In genomic region chr6:42692154-42692516, GRCm38 (mm10) we compare ENCODE assay signal across 7 mouse cellular contexts. TPM values are rescaled to one million over a fixed set of nuclear protein-coding genes. Genes with fewer than 3 reads are reported as not detected.
A peak's percentile ranks its signal among the peaks of the same experiment; 100 is the strongest.
DNase-seq lines count a peak whose midpoint lies in the region; ATAC-seq lines count a peak whose summit lies in the region.

No protein-coding gene starts in this region.

- peak overlapping the region; percentile 78 for H3K4me3 ChIP-seq in embryonic facial prominence, embryonic 13.5 days
- H3K4me3 ChIP-seq in limb, embryonic 11.5 days (ENCODE audit: low read depth, low read length) = peak overlapping the region; percentile 70
- peak overlapping the region; percentile 71 for H3K4me3 ChIP-seq in midbrain, embryonic 11.5 days (ENCODE audit: low read depth, low read length)
- H3K4me3 ChIP-seq in stomach, embryonic 15.5 days (replicated peaks) = peak overlapping the region; percentile 76

- H3K9me3 ChIP-seq in embryonic facial prominence, embryonic 13.5 days = no peaks in the 10 kb centered on the region
- H3K9me3 ChIP-seq in limb, embryonic 11.5 days (ENCODE audit: control insufficient read depth, low read length) = no peaks in the 10 kb centered on the region
- H3K9me3 ChIP-seq in midbrain, embryonic 11.5 days (ENCODE audit: control insufficient read depth, low read length) = no peaks in the 10 kb centered on the region
- no peaks in the 10 kb centered on the region for H3K9me3 ChIP-seq in stomach, embryonic 15.5 days

- peaks cover 6% of the 10 kb centered on the region; the same call in 1 of the 2 replicates for H3K4me1 ChIP-seq in embryonic facial prominence, embryonic 13.5 days
- H3K4me1 ChIP-seq in limb, embryonic 11.5 days (ENCODE audit: control insufficient read depth, insufficient read depth, low read length) = no peaks in the 10 kb centered on the region; the same call in 1 of the 2 replicates
- H3K4me1 ChIP-seq in midbrain, embryonic 11.5 days (ENCODE audit: control insufficient read depth, insufficient read depth, low read length) = peaks cover 9% of the 10 kb centered on the region
- no peaks in the 10 kb centered on the region for H3K4me1 ChIP-seq in stomach, embryonic 15.5 days

- peaks cover 9% of the 10 kb centered on the region; the same call in 1 of the 2 replicates for H3K36me3 ChIP-seq in embryonic facial prominence, embryonic 13.5 days
- H3K36me3 ChIP-seq in limb, embryonic 11.5 days (ENCODE audit: control insufficient read depth, insufficient read depth, low read length) = no peaks in the 10 kb centered on the region
- H3K36me3 ChIP-seq in midbrain, embryonic 11.5 days (ENCODE audit: control insufficient read depth, insufficient read depth, low read length) = no peaks in the 10 kb centered on the region
- H3K36me3 ChIP-seq in stomach, embryonic 15.5 days = no peaks in the 10 kb centered on the region

- peak overlapping the region; percentile 93 for H3K27ac ChIP-seq in embryonic facial prominence, embryonic 13.5 days
- H3K27ac ChIP-seq in limb, embryonic 11.5 days (replicated peaks; ENCODE audit: low read depth, low read length) = peak overlapping the region; percentile 87
- H3K27ac ChIP-seq in midbrain, embryonic 11.5 days (ENCODE audit: low read depth, low read length) = peak overlapping the region; percentile 95
- peak overlapping the region; percentile 96 for H3K27ac ChIP-seq in stomach, embryonic 15.5 days

- peak overlapping the region; percentile 83 for H3K4me2 ChIP-seq in embryonic facial prominence, embryonic 13.5 days
- H3K4me2 ChIP-seq in limb, embryonic 11.5 days (ENCODE audit: low read depth, severe bottlenecking) = peak overlapping the region; percentile 78
- peak overlapping the region; percentile 73 for H3K4me2 ChIP-seq in midbrain, embryonic 11.5 days
- peak overlapping the region; percentile 85 for H3K4me2 ChIP-seq in stomach, embryonic 15.5 days

- peak; percentile 77 for ATAC-seq in embryonic facial prominence, embryonic 13.5 days (ENCODE audit: insufficient number of reproducible peaks, insufficient read depth, low FRiP score, low TSS enrichment, low read depth)
- ATAC-seq in limb, embryonic 11.5 days (ENCODE audit: insufficient number of reproducible peaks, low FRiP score, low TSS enrichment, low read depth) = peak; percentile 86
- ATAC-seq in midbrain, embryonic 11.5 days (ENCODE audit: low FRiP score) = peak; percentile 91
- ATAC-seq in stomach, embryonic 15.5 days (ENCODE audit: insufficient read depth, low FRiP score, low read depth) = peak; percentile 83

- no peaks in the 10 kb centered on the region for H3K27me3 ChIP-seq in embryonic facial prominence, embryonic 13.5 days
- H3K27me3 ChIP-seq in limb, embryonic 11.5 days (ENCODE audit: control insufficient read depth, insufficient read depth, low read length) = no peaks in the 10 kb centered on the region
- H3K27me3 ChIP-seq in midbrain, embryonic 11.5 days (ENCODE audit: control insufficient read depth, insufficient read depth, low read length) = no peaks in the 10 kb centered on the region
- H3K27me3 ChIP-seq in stomach, embryonic 15.5 days (replicated peaks) = no peaks in the 10 kb centered on the region

- peak overlapping the region; percentile 87 for H3K9ac ChIP-seq in embryonic facial prominence, embryonic 13.5 days
- H3K9ac ChIP-seq in limb, embryonic 11.5 days (ENCODE audit: low read length) = peak overlapping the region; percentile 84
- H3K9ac ChIP-seq in midbrain, embryonic 11.5 days (ENCODE audit: low read length) = peak overlapping the region; percentile 95
- H3K9ac ChIP-seq in stomach, embryonic 15.5 days = peak overlapping the region; percentile 55

- peak; percentile 94 for DNase-seq in brain, adult 2 months (ENCODE audit: low read depth, low spot score)
- DNase-seq in heart, adult 8-10 months (ENCODE audit: low spot score) = peak; percentile 78
- peak; percentile 78 to 79 for DNase-seq in kidney, adult 8-10 months
- DNase-seq in limb, embryonic 11.5 days (ENCODE audit: low spot score) = peak; percentile 83
- peak; percentile 97 for DNase-seq in midbrain, embryonic 11.5 days (ENCODE audit: low spot score, missing footprints)

- WGBS in embryonic facial prominence, embryonic 13.5 days = under 1% methylated on average over 10 of the region's 10 CpGs
- under 1% methylated on average over 9 of the region's 10 CpGs for WGBS in limb, embryonic 11.5 days
- 0% methylated on average over 9 of the region's 10 CpGs for WGBS in midbrain, embryonic 11.5 days
- WGBS in stomach, embryonic 15.5 days = 0% methylated on average over 10 of the region's 10 CpGs

RNA-seq across cellular contexts. Expression of gene Tcaf1, which starts 17.8 kb away (rescaled TPM):
- 75.6 and 81.9 TPM in 2 replicates for polyA plus RNA-seq in embryonic facial prominence, embryonic 13.5 days (2015; fragmentation: Nextera tagmentation; extraction: Ambion mirVana)
- total RNA-seq in heart, adult 8-10 months (2022) = 10 to 100 TPM in 1 of 4 experiments, 1 to 10 TPM in 3; 8.0 to 10.5 (median 9.3) TPM
- polyA plus RNA-seq in limb, embryonic 11.5 days (2014; fragmentation: Nextera tagmentation; extraction: Ambion mirVana) = 87.0 and 89.6 TPM in 2 replicates
- polyA plus RNA-seq in midbrain, embryonic 11.5 days (2014; fragmentation: Nextera tagmentation; extraction: Ambion mirVana) = 155 and 156 TPM in 2 replicates
- 65.7 and 68.9 TPM in 2 replicates for polyA plus RNA-seq in stomach, embryonic 15.5 days (2015; fragmentation: Nextera tagmentation; extraction: Ambion mirVana)

RNA-seq across cellular contexts. Expression of gene Olfr453, which starts 47.0 kb away (rescaled TPM):
- not detected in 2 replicates for polyA plus RNA-seq in embryonic facial prominence, embryonic 13.5 days (2015; fragmentation: Nextera tagmentation; extraction: Ambion mirVana)
- total RNA-seq in heart, adult 8-10 months (2022) = not detected
- not detected in 2 replicates for polyA plus RNA-seq in limb, embryonic 11.5 days (2014; fragmentation: Nextera tagmentation; extraction: Ambion mirVana)
- polyA plus RNA-seq in midbrain, embryonic 11.5 days (2014; fragmentation: Nextera tagmentation; extraction: Ambion mirVana) = not detected in 2 replicates
- polyA plus RNA-seq in stomach, embryonic 15.5 days (2015; fragmentation: Nextera tagmentation; extraction: Ambion mirVana) = not detected in 2 replicates

RNA-seq across cellular contexts. Expression of gene Tcaf2, which starts 47.1 kb away (rescaled TPM):
- polyA plus RNA-seq in embryonic facial prominence, embryonic 13.5 days (2015; fragmentation: Nextera tagmentation; extraction: Ambion mirVana) = 4.3 and 5.3 TPM in 2 replicates
- 1 to 10 TPM; 3.1 to 4.0 (median 3.4) TPM for total RNA-seq in heart, adult 8-10 months (2022)
- polyA plus RNA-seq in limb, embryonic 11.5 days (2014; fragmentation: Nextera tagmentation; extraction: Ambion mirVana) = 1.8 and 3.0 TPM in 2 replicates
- 1.8 and 1.9 TPM in 2 replicates for polyA plus RNA-seq in midbrain, embryonic 11.5 days (2014; fragmentation: Nextera tagmentation; extraction: Ambion mirVana)
- 9.5 and 11.9 TPM in 2 replicates for polyA plus RNA-seq in stomach, embryonic 15.5 days (2015; fragmentation: Nextera tagmentation; extraction: Ambion mirVana)

Comparison
In these comparisons a context has a peak if more than half of its experiments do, and no peak if none do; other contexts are left out.
1. Peak in every context shown above with its lines: DNase-seq, ATAC-seq, H3K4me3 ChIP-seq and H3K27ac ChIP-seq.